Mouse (Mus musculus): ENCODE measurements around the gene Mansc4.

- TF ChIP-seq POLR2A (IDR thresholded peaks at IDR 0.05; ENCODE audit: borderline replicate concordance, low read depth, low read length) (no peak), CTCF (IDR thresholded peaks at IDR 0.05; ENCODE audit: low read depth, low read length) (no peak)
Observed at GRCm38 (mm10) chr6:147087736-147088135, 904 bp upstream of the Mansc4 start.
